Mouse (Mus musculus): Measurements from ENCODE around the gene Taf4. TPM values are rescaled to one million over a fixed set of nuclear protein-coding genes. Genes with fewer than 3 reads are reported as not detected.

Gene Taf4
- polyA plus RNA-seq, 1 experiment = 26.4 TPM

DNA sequence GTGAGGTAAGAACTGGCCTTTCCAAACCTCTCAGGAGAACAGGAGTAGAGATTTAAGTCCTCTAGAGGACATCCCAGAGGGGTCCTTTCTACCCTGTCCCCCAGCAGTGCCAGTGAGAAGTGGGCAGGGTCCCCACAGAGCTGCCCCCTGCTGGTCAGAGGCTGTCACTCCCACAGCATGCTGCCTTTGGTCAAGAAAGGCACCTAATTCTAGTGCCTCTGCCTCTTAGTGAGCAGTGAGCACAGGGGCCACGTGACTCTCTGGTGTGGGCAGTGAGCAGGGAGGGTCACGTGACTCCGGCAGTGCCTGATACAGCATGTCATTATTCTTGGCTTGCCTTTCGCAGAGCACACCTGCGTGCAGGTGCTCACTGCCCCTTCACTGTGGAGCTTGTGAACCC, 103.1 kb downstream of the Taf4 start:
- Histone ChIP-seq H3K27ac (ENCODE audit: insufficient read depth, low read length) (no peak overlapping the region), H3K4me1 (ENCODE audit: control insufficient read depth, insufficient read depth, low read length) (no peaks in the 10 kb centered on the region), H3K27me3 (ENCODE audit: control insufficient read depth, insufficient read depth, low read length, poor library complexity, severe bottlenecking) (no peaks in the 10 kb centered on the region), H3K4me3 (ENCODE audit: low read depth, low read length) (no peak overlapping the region), H3K9me3 (replicated peaks; ENCODE audit: control insufficient read depth, insufficient read depth, low read length, poor library complexity, severe bottlenecking) (no peaks in the 10 kb centered on the region), H3K9ac (ENCODE audit: low read depth, poor library complexity, severe bottlenecking) (no peak overlapping the region), H3K36me3 (ENCODE audit: control insufficient read depth, insufficient read depth, low read length, poor library complexity, severe bottlenecking) (no peaks in the 10 kb centered on the region)
- TF ChIP-seq POLR2A (IDR thresholded peaks at IDR 0.05; ENCODE audit: insufficient read depth, low read length) (no peak), CTCF (IDR thresholded peaks at IDR 0.05; ENCODE audit: low read depth, low read length) (peak; percentile 76), EP300 (IDR thresholded peaks at IDR 0.05; ENCODE audit: insufficient read depth, low read depth, low read length) (no peak)

DNA sequence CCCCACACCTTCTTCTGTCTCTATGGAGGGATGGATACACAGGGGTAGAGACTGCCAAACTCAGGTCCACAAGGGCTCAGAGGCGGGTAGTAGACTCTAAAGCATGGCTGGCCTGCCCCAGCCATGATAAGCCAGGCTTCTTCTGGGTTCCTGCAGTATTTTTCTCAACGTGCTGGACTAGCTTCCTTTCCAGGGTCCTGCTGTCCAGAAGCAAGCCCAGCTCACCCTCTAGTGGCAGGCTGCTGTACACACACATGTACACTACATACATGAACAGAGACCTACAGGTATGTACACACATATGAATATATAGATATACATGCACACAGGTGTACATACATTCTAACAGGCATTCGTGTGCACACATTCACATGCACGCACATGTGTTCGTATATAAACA, 103.7 kb downstream of the Taf4 start:
- TF ChIP-seq EP300 (IDR thresholded peaks at IDR 0.05; ENCODE audit: insufficient read depth, low read depth, low read length) (no peak), POLR2A (IDR thresholded peaks at IDR 0.05; ENCODE audit: insufficient read depth, low read length) (no peak), CTCF (IDR thresholded peaks at IDR 0.05; ENCODE audit: low read depth, low read length) (peak; percentile 49)
- no peak overlapping the region for H3K4me3 ChIP-seq (ENCODE audit: low read depth, low read length)
- no peaks in the 10 kb centered on the region for H3K36me3 ChIP-seq (ENCODE audit: control insufficient read depth, insufficient read depth, low read length, poor library complexity, severe bottlenecking)
- no peak overlapping the region for H3K27ac ChIP-seq (ENCODE audit: insufficient read depth, low read length)
- H3K27me3 ChIP-seq (ENCODE audit: control insufficient read depth, insufficient read depth, low read length, poor library complexity, severe bottlenecking) = no peaks in the 10 kb centered on the region
- H3K9ac ChIP-seq (ENCODE audit: low read depth, poor library complexity, severe bottlenecking) = no peak overlapping the region
- H3K4me1 ChIP-seq (ENCODE audit: control insufficient read depth, insufficient read depth, low read length) = no peaks in the 10 kb centered on the region
- H3K9me3 ChIP-seq (replicated peaks; ENCODE audit: control insufficient read depth, insufficient read depth, low read length, poor library complexity, severe bottlenecking) = no peaks in the 10 kb centered on the region

DNA sequence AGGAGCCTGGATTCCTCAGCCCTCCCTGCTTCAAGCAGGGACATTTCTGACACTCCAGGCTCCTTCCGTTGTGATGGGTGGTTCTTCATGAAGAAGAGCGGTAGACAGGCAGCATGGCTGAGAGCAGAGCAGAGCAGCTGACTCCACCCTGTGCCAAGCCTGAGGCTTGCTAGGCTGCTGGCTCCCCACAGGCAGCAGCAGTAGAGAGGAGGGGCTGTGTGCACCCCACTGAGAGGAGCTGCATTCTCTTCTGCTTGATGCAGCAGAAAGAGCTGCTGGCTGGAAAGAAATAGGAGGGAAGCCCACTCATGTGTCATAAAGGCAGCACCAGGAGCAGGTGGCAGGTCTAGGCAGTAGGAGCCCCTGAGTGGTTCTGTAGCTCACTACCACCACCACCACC, 106.6 kb downstream of the Taf4 start:
- Histone ChIP-seq H3K27ac (ENCODE audit: insufficient read depth, low read length) (no peak overlapping the region), H3K4me3 (ENCODE audit: low read depth, low read length) (no peak overlapping the region), H3K27me3 (ENCODE audit: control insufficient read depth, insufficient read depth, low read length, poor library complexity, severe bottlenecking) (no peaks in the 10 kb centered on the region), H3K36me3 (ENCODE audit: control insufficient read depth, insufficient read depth, low read length, poor library complexity, severe bottlenecking) (no peaks in the 10 kb centered on the region), H3K9me3 (replicated peaks; ENCODE audit: control insufficient read depth, insufficient read depth, low read length, poor library complexity, severe bottlenecking) (no peaks in the 10 kb centered on the region), H3K4me1 (ENCODE audit: control insufficient read depth, insufficient read depth, low read length) (no peaks in the 10 kb centered on the region), H3K9ac (ENCODE audit: low read depth, poor library complexity, severe bottlenecking) (no peak overlapping the region)
- no peak for TF ChIP-seq POLR2A (IDR thresholded peaks at IDR 0.05; ENCODE audit: insufficient read depth, low read length)

DNA sequence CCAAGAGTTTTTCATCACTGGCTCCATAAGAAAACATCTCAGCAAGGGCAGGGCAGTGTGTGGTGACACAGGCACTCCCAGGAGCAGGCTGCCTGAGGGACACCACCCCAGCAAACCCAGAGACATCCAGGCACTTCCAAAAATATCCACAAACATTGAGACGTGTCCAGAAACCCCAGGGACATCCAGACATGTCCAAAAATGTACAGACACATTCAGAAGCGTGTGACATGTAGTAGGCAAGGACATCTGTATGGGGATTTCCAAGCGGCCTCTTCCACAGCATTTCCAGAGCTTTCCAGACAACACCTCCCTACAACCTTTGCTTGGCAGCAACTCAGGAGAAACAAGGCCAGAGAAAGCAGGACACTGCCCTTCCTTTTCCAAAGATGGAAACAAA, 108.8 kb downstream of the Taf4 start:
- no peak overlapping the region for H3K27ac ChIP-seq (ENCODE audit: insufficient read depth, low read length)
- no peak overlapping the region for H3K4me3 ChIP-seq (ENCODE audit: low read depth, low read length)
- no peaks in the 10 kb centered on the region for H3K36me3 ChIP-seq (ENCODE audit: control insufficient read depth, insufficient read depth, low read length, poor library complexity, severe bottlenecking)
- TF ChIP-seq POLR2A (IDR thresholded peaks at IDR 0.05; ENCODE audit: insufficient read depth, low read length) (no peak), EP300 (IDR thresholded peaks at IDR 0.05; ENCODE audit: insufficient read depth, low read depth, low read length) (no peak), CTCF (IDR thresholded peaks at IDR 0.05; ENCODE audit: low read depth, low read length) (no peak)
- H3K9me3 ChIP-seq (replicated peaks; ENCODE audit: control insufficient read depth, insufficient read depth, low read length, poor library complexity, severe bottlenecking) = no peaks in the 10 kb centered on the region
- no peak overlapping the region for H3K9ac ChIP-seq (ENCODE audit: low read depth, poor library complexity, severe bottlenecking)
- no peaks in the 10 kb centered on the region for H3K4me1 ChIP-seq (ENCODE audit: control insufficient read depth, insufficient read depth, low read length)
- H3K27me3 ChIP-seq (ENCODE audit: control insufficient read depth, insufficient read depth, low read length, poor library complexity, severe bottlenecking) = no peaks in the 10 kb centered on the region

DNA sequence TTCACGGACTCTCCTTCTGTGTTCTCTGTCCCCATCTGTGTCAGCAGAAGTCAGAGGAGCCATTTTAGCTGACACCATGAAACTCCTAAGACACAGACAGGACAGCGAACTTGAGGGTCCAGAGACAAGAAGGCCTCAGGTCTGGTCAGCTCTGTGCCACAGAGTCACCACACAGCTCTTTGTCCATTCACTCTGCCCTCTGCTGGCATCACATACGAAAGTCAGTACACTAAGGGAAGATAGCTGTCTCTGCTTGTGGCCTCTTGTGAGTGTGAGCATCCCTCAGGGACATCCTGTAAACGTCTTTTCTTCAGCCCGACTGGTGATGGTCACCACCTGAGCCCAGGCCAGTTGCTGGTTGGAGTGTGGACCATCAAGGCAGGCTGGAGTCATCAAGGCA, 111.3 kb downstream of the Taf4 start:
- Histone ChIP-seq H3K4me1 (ENCODE audit: control insufficient read depth, insufficient read depth, low read length) (no peaks in the 10 kb centered on the region), H3K27ac (ENCODE audit: insufficient read depth, low read length) (no peak overlapping the region), H3K9me3 (replicated peaks; ENCODE audit: control insufficient read depth, insufficient read depth, low read length, poor library complexity, severe bottlenecking) (no peaks in the 10 kb centered on the region), H3K9ac (ENCODE audit: low read depth, poor library complexity, severe bottlenecking) (no peak overlapping the region), H3K36me3 (ENCODE audit: control insufficient read depth, insufficient read depth, low read length, poor library complexity, severe bottlenecking) (no peaks in the 10 kb centered on the region), H3K4me3 (ENCODE audit: low read depth, low read length) (no peak overlapping the region), H3K27me3 (ENCODE audit: control insufficient read depth, insufficient read depth, low read length, poor library complexity, severe bottlenecking) (no peaks in the 10 kb centered on the region)
- TF ChIP-seq POLR2A (IDR thresholded peaks at IDR 0.05; ENCODE audit: insufficient read depth, low read length) (no peak), EP300 (IDR thresholded peaks at IDR 0.05; ENCODE audit: insufficient read depth, low read depth, low read length) (no peak)

DNA sequence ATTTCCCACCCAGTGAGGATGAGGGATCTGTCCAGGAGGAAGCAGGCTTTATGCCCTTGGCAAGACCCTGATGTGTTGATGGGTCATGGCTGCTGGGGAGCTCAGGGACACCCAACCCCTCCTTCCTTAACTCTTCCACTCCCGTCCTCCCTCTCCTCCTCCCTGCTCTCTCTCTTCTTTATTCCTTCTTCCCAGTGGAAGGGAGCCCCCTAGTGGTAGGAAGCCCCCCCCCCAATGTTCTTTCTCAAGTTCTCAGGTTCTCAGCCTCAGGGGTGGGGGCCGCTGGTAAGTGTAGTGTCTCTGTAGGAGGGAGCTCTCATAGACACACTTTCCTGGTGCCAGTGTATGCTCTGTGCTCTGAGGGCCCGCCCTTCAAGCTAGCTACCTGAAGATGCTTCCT, 113.2 kb downstream of the Taf4 start:
- Histone ChIP-seq H3K9me3 (replicated peaks; ENCODE audit: control insufficient read depth, insufficient read depth, low read length, poor library complexity, severe bottlenecking) (no peaks in the 10 kb centered on the region), H3K4me3 (ENCODE audit: low read depth, low read length) (no peak overlapping the region), H3K27ac (ENCODE audit: insufficient read depth, low read length) (no peak overlapping the region), H3K9ac (ENCODE audit: low read depth, poor library complexity, severe bottlenecking) (no peak overlapping the region), H3K36me3 (ENCODE audit: control insufficient read depth, insufficient read depth, low read length, poor library complexity, severe bottlenecking) (no peaks in the 10 kb centered on the region), H3K4me1 (ENCODE audit: control insufficient read depth, insufficient read depth, low read length) (no peaks in the 10 kb centered on the region), H3K27me3 (ENCODE audit: control insufficient read depth, insufficient read depth, low read length, poor library complexity, severe bottlenecking) (no peaks in the 10 kb centered on the region)
- TF ChIP-seq CTCF (IDR thresholded peaks at IDR 0.05; ENCODE audit: low read depth, low read length) = peak; percentile 16
- TF ChIP-seq POLR2A (IDR thresholded peaks at IDR 0.05; ENCODE audit: insufficient read depth, low read length) = no peak
- no peak for TF ChIP-seq EP300 (IDR thresholded peaks at IDR 0.05; ENCODE audit: insufficient read depth, low read depth, low read length)

Measured in ES-Bruce4 (cell line).